Mouse (Mus musculus) urinary bladder, postnatal 10 days (tissue): ENCODE results near the gene Rnls.
"Not testable (repeated sequence)": the region's sequence is repeated elsewhere in the genome, so short reads cannot be mapped to it uniquely, and the experiment has no call there.

ENCODE experiments used
- DNase-seq: peaks from one replicate; pipeline ENCODE4 v3.0.0; 2022; ENCODE audit warnings: low spot score

Gene Rnls

GRCm38 (mm10) chr19:33391651-33392382 lies at the start of gene Rnls:
TSS of gene Rnls (minus strand) at chr19:33392295.
- DNase-seq = peak; percentile 38

- no peak for DNase-seq
Observed at GRCm38 (mm10) chr19:33429457-33429856, 37.4 kb upstream of the Rnls start.

- DNase-seq = not testable (repeated sequence)
Observed at GRCm38 (mm10) chr19:33419368-33419767, 27.3 kb upstream of the Rnls start.

- DNase-seq = no peak
Observed at GRCm38 (mm10) chr19:33380825-33381224, 11.3 kb downstream of the Rnls start.

GRCm38 (mm10) chr19:33380386-33380785 lies 11.7 kb downstream of the Rnls start:
- no peak for DNase-seq

GRCm38 (mm10) chr19:33368808-33369207 lies 23.3 kb downstream of the Rnls start:
- no peak for DNase-seq

GRCm38 (mm10) chr19:33366661-33367060 lies 25.4 kb downstream of the Rnls start:
- peak; percentile 17 for DNase-seq

GRCm38 (mm10) chr19:33357019-33357418 lies 35.1 kb downstream of the Rnls start:
- DNase-seq = no peak

- DNase-seq = no peak
Observed at GRCm38 (mm10) chr19:33340119-33340518, 52.0 kb downstream of the Rnls start.

- no peak for DNase-seq
Observed at GRCm38 (mm10) chr19:33326706-33327641, 65.1 kb downstream of the Rnls start.

- no peak for DNase-seq
Observed at GRCm38 (mm10) chr19:33318785-33319184, 73.3 kb downstream of the Rnls start.

GRCm38 (mm10) chr19:33317130-33317529 lies 75.0 kb downstream of the Rnls start:
- no peak for DNase-seq

GRCm38 (mm10) chr19:33299726-33300292 lies 92.3 kb downstream of the Rnls start:
- DNase-seq = no peak

GRCm38 (mm10) chr19:33296338-33296737 lies 95.8 kb downstream of the Rnls start:
- no peak for DNase-seq

GRCm38 (mm10) chr19:33282985-33283384 lies 109.1 kb downstream of the Rnls start:
- no peak for DNase-seq

- DNase-seq = no peak
Observed at GRCm38 (mm10) chr19:33276421-33276820, 115.7 kb downstream of the Rnls start.

- no peak for DNase-seq
Observed at GRCm38 (mm10) chr19:33273676-33274075, 118.4 kb downstream of the Rnls start.

- no peak for DNase-seq
Observed at GRCm38 (mm10) chr19:33271571-33271970, 120.5 kb downstream of the Rnls start.

GRCm38 (mm10) chr19:33270231-33270630 lies 121.9 kb downstream of the Rnls start:
- no peak for DNase-seq

GRCm38 (mm10) chr19:33268044-33268443 lies 124.1 kb downstream of the Rnls start:
- DNase-seq = no peak

- DNase-seq = no peak
Observed at GRCm38 (mm10) chr19:33265245-33265644, 126.8 kb downstream of the Rnls start.

- DNase-seq = no peak
Observed at GRCm38 (mm10) chr19:33264224-33264993, 127.7 kb downstream of the Rnls start.
